Mouse (Mus musculus): ENCODE measurements around the gene Fam169a.

GRCm38 (mm10) chr13:97067691-97068090 is 605 bp downstream of the Fam169a start:
- no peak for TF ChIP-seq CTCF (IDR thresholded peaks at IDR 0.05; ENCODE audit: low read depth)
- TF ChIP-seq EP300 (IDR thresholded peaks at IDR 0.05; ENCODE audit: low read depth): no peak
